Mouse (Mus musculus): ENCODE measurements around the gene Avl9. TPM values are rescaled to one million over a fixed set of nuclear protein-coding genes. Genes with fewer than 3 reads are reported as not detected.

Gene Avl9
- polyA plus RNA-seq, 1 experiment from 2014 or later = 13.5 TPM

DNA sequence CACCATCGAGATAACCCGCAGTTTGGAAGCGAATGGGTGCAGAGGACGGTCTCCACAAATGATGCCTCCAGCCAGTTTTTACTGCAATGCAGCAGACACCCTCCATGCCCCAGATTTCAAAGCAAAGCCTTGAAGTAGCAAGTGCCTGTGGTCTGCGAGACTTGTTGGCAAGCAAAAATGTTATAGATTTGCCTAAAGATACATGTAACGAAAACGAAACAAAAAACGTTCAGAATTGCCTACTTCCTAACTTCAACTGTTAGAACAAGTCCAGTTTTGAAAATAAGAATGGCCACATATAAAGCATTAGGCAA, 83.4 kb downstream of the Avl9 start:
- peaks cover 14% of the 10 kb centered on the region for H3K4me1 ChIP-seq (ENCODE audit: control insufficient read depth, insufficient read depth, low read length)
- H3K9ac ChIP-seq (ENCODE audit: low read length) = peak overlapping the region; percentile 97
- H3K4me3 ChIP-seq (replicated peaks; ENCODE audit: low read length) = peak overlapping the region; percentile 84
- H3K27ac ChIP-seq (ENCODE audit: low read length) = peak overlapping the region; percentile 100
- ATAC-seq (ENCODE audit: insufficient read depth, low FRiP score) = no peak
- H3K4me2 ChIP-seq (ENCODE audit: low read depth, low read length) = peak overlapping the region; percentile 67
- no peaks in the 10 kb centered on the region for H3K36me3 ChIP-seq (ENCODE audit: control insufficient read depth, insufficient read depth, low read length)
- 13% methylated on average over 8 of the region's 8 CpGs for WGBS
- no peaks in the 10 kb centered on the region for H3K9me3 ChIP-seq (replicated peaks; ENCODE audit: control insufficient read depth, low read length)
- no peaks in the 10 kb centered on the region for H3K27me3 ChIP-seq (ENCODE audit: control insufficient read depth, insufficient read depth, low read length)

DNA sequence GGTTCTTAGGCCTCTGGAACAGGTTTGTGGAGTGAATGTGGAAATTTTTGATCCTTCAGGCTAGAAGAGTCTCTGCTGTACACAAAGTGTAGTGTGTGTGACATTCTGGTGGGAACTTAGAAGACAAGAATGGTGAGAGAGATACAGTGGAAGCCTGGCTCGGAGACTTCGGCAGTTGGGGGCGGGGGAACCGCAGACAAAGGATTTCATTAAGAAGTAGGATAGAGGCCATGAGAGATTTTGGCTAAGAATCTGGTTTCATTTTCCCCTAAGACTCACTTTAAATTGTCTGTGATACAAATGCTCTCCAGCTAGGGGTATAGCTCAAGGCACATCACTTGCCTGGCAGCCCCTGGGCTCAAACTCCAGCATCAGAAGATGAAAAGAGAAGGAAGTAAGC, 90.3 kb downstream of the Avl9 start:
- H3K9me3 ChIP-seq (replicated peaks; ENCODE audit: control insufficient read depth, low read length) = no peaks in the 10 kb centered on the region
- WGBS = 91% methylated on average over 4 of the region's 4 CpGs

GRCm38 (mm10) chr6:56806195-56806594, 91.5 kb downstream of the Avl9 start:
- Histone ChIP-seq H3K4me2 (ENCODE audit: low read depth, low read length) (no peak overlapping the region), H3K27ac (ENCODE audit: low read length) (no peak overlapping the region), H3K9ac (ENCODE audit: low read length) (no peak overlapping the region), H3K27me3 (ENCODE audit: control insufficient read depth, insufficient read depth, low read length) (no peaks in the 10 kb centered on the region), H3K4me3 (replicated peaks; ENCODE audit: low read length) (no peak overlapping the region), H3K36me3 (ENCODE audit: control insufficient read depth, insufficient read depth, low read length) (no peaks in the 10 kb centered on the region), H3K9me3 (replicated peaks; ENCODE audit: control insufficient read depth, low read length) (no peaks in the 10 kb centered on the region), H3K4me1 (ENCODE audit: control insufficient read depth, insufficient read depth, low read length) (no peaks in the 10 kb centered on the region)
- ATAC-seq (ENCODE audit: insufficient read depth, low FRiP score) = no peak
- WGBS = 53% methylated on average over 2 of the region's 2 CpGs

More for the DNA sequence above, 90.3 kb downstream of the Avl9 start:
- no peaks in the 10 kb centered on the region for H3K27me3 ChIP-seq (ENCODE audit: control insufficient read depth, insufficient read depth, low read length)
- H3K9ac ChIP-seq (ENCODE audit: low read length) = no peak overlapping the region
- no peak overlapping the region for H3K4me2 ChIP-seq (ENCODE audit: low read depth, low read length)
- no peaks in the 10 kb centered on the region for H3K4me1 ChIP-seq (ENCODE audit: control insufficient read depth, insufficient read depth, low read length)
- H3K36me3 ChIP-seq (ENCODE audit: control insufficient read depth, insufficient read depth, low read length) = no peaks in the 10 kb centered on the region
- no peak for ATAC-seq (ENCODE audit: insufficient read depth, low FRiP score)
- no peak overlapping the region for H3K4me3 ChIP-seq (replicated peaks; ENCODE audit: low read length)
- no peak overlapping the region for H3K27ac ChIP-seq (ENCODE audit: low read length)

DNA sequence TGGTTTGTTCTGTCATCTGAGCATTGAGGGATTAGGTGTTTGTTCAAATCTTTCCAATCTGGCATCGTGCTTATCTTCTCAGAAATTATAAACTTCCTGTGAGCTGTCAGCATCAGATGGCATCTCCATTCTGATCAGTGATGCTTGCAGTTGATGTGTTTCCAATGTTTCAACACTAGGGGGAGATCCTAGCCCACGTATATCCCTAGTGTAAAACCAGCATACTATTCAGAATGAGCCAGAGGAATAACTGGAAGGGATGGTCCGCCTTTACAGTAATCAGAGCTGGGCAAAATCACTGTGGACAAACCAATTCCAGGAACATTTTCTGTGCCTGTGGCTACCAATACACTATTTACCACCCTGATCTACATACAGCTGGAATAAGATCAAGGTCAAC, 94.0 kb downstream of the Avl9 start:
- 11% methylated on average over 3 of the region's 3 CpGs for WGBS
- no peaks in the 10 kb centered on the region for H3K27me3 ChIP-seq (ENCODE audit: control insufficient read depth, insufficient read depth, low read length)
- peak; percentile 76 for ATAC-seq (ENCODE audit: insufficient read depth, low FRiP score)

More for the DNA sequence above, 94.0 kb downstream of the Avl9 start:
- H3K4me2 ChIP-seq (ENCODE audit: low read depth, low read length) = no peak overlapping the region
- no peaks in the 10 kb centered on the region for H3K9me3 ChIP-seq (replicated peaks; ENCODE audit: control insufficient read depth, low read length)
- no peaks in the 10 kb centered on the region for H3K36me3 ChIP-seq (ENCODE audit: control insufficient read depth, insufficient read depth, low read length)
- H3K4me3 ChIP-seq (replicated peaks; ENCODE audit: low read length) = no peak overlapping the region
- H3K9ac ChIP-seq (ENCODE audit: low read length) = no peak overlapping the region
- 0 out of 2 replicates have a peak, but pooled peaks cover 3% of the 10 kb centered on the region for H3K4me1 ChIP-seq (ENCODE audit: control insufficient read depth, insufficient read depth, low read length)
- no peak overlapping the region for H3K27ac ChIP-seq (ENCODE audit: low read length)

Other genes with a start within 250 kb of the Avl9 start
- 2.7 and 3.3 TPM in 2 replicates for gene Pde1c, start 145.8 kb upstream of the Avl9 start, polyA plus RNA-seq (2015; fragmentation: Nextera tagmentation; extraction: Ambion mirVana)
- 88.4 and 119 TPM in 2 replicates for gene Lsm5, start 10.2 kb upstream of the Avl9 start, polyA plus RNA-seq (2015; fragmentation: Nextera tagmentation; extraction: Ambion mirVana)
- 22.6 and 24.0 TPM in 2 replicates for gene Kbtbd2, start 82.9 kb downstream of the Avl9 start, polyA plus RNA-seq (2015; fragmentation: Nextera tagmentation; extraction: Ambion mirVana)
- 150 TPM in 2 replicates for gene Fkbp9, start 117.2 kb downstream of the Avl9 start, polyA plus RNA-seq (2015; fragmentation: Nextera tagmentation; extraction: Ambion mirVana)
- gene Nt5c3, start 209.0 kb downstream of the Avl9 start, polyA plus RNA-seq (2015; fragmentation: Nextera tagmentation; extraction: Ambion mirVana) = 72.2 and 77.4 TPM in 2 replicates
- gene Vmn1r4, start 209.1 kb downstream of the Avl9 start, polyA plus RNA-seq (2015; fragmentation: Nextera tagmentation; extraction: Ambion mirVana) = 0.11 and 0.21 TPM in 2 replicates